Mouse (Mus musculus) cerebellum, adult 9-10 months (tissue): Measurements from ENCODE around the gene Usp1.
"Not testable (repeated sequence)": the region's sequence is repeated elsewhere in the genome, so short reads cannot be mapped to it uniquely, and the experiment has no call there.

ENCODE experiments used
- DNase-seq: peaks from one replicate; pipeline ENCODE4 v3.0.0; 2022

The Usp1 gene

GRCm38 (mm10) chr4:98923568-98924070, at the start of gene Usp1:
Usp1 (plus strand) TSS chr4:98923810.
- DNase-seq: peak; percentile 83

- DNase-seq: no peak
Measured at GRCm38 (mm10) chr4:98882706-98883105, 40.9 kb upstream of the Usp1 start.

GRCm38 (mm10) chr4:98886377-98886776, 37.2 kb upstream of the Usp1 start:
- DNase-seq: no peak

- peak; percentile 64 for DNase-seq
Measured at GRCm38 (mm10) chr4:98887148-98887547, 36.5 kb upstream of the Usp1 start.

GRCm38 (mm10) chr4:98910246-98910645, 13.4 kb upstream of the Usp1 start:
- DNase-seq: no peak

- no peak for DNase-seq
Measured at GRCm38 (mm10) chr4:98917724-98918123, 5.9 kb upstream of the Usp1 start.

GRCm38 (mm10) chr4:98918204-98918603, 5.4 kb upstream of the Usp1 start:
- no peak for DNase-seq

GRCm38 (mm10) chr4:98920896-98921295, 2.7 kb upstream of the Usp1 start:
- DNase-seq: no peak

- DNase-seq: peak; percentile 62
Measured at GRCm38 (mm10) chr4:98922061-98922642, 1.5 kb upstream of the Usp1 start.

- peak; percentile 99 for DNase-seq
Measured at GRCm38 (mm10) chr4:98922643-98923567, 705 bp upstream of the Usp1 start.

GRCm38 (mm10) chr4:98924071-98924905, 678 bp downstream of the Usp1 start:
- no peak for DNase-seq

- DNase-seq: no peak
Measured at GRCm38 (mm10) chr4:98924906-98925178, 1.2 kb downstream of the Usp1 start.

- DNase-seq: no peak
Measured at GRCm38 (mm10) chr4:98925250-98925781, 1.7 kb downstream of the Usp1 start.

- DNase-seq: no peak
Measured at GRCm38 (mm10) chr4:98936036-98936435, 12.4 kb downstream of the Usp1 start.

GRCm38 (mm10) chr4:98938210-98938609, 14.6 kb downstream of the Usp1 start:
- DNase-seq: not testable (repeated sequence)

GRCm38 (mm10) chr4:98950563-98950962, 27.0 kb downstream of the Usp1 start:
- no peak for DNase-seq

- DNase-seq: peak; percentile 24
Measured at GRCm38 (mm10) chr4:98955986-98956385, 32.4 kb downstream of the Usp1 start.

- no peak for DNase-seq
Measured at GRCm38 (mm10) chr4:98960243-98960642, 36.6 kb downstream of the Usp1 start.

GRCm38 (mm10) chr4:98969946-98970345, 46.3 kb downstream of the Usp1 start:
- DNase-seq: no peak

- DNase-seq: no peak
Measured at GRCm38 (mm10) chr4:98975741-98976140, 52.1 kb downstream of the Usp1 start.

GRCm38 (mm10) chr4:98978288-98978687, 54.7 kb downstream of the Usp1 start:
- not testable (repeated sequence) for DNase-seq

- DNase-seq: no peak
Measured at GRCm38 (mm10) chr4:98978693-98979092, 55.1 kb downstream of the Usp1 start.

- not testable (repeated sequence) for DNase-seq
Measured at GRCm38 (mm10) chr4:98979976-98980375, 56.4 kb downstream of the Usp1 start.
